Mouse (Mus musculus) liver, embryonic 14.5 days (tissue): ENCODE measurements around the gene Cpb1. TPM values are rescaled to one million over a fixed set of nuclear protein-coding genes. Genes with fewer than 3 reads are reported as not detected.

ENCODE experiments used
- ATAC-seq: fragments of 200-750 bp; cut with Nextera tagmentation; 2 replicates; pipeline ENCODE4 v1.8.0; 2017; ENCODE audit warnings: moderate number of reproducible peaks, mild to moderate bottlenecking, moderate library complexity; ENCODE audit not compliant: insufficient read depth
- DNase-seq, 3 experiments: peaks; one replicate each; pipeline ENCODE4 v3.0.0-alpha.2; 2012 to 2013; ENCODE audit warnings: low read depth in 3 of 3, low spot score in 3 of 3
- H3K27ac ChIP-seq: fragments of 300-500 bp; sonication (generic); 2 replicates; pipeline ENCODE4 v1.5.1; 2014; ENCODE audit warnings: moderate library complexity, mild to moderate bottlenecking, control low read depth, inconsistent platforms
- H3K27me3 ChIP-seq: fragments of 300-500 bp; sonication (generic); 2 replicates; pipeline ENCODE4 v1.6.1; 2014; ENCODE audit warnings: mild to moderate bottlenecking, low read length, moderate library complexity; ENCODE audit not compliant: control insufficient read depth, insufficient read depth
- H3K36me3 ChIP-seq: fragments of 300-500 bp; sonication (generic); replicated peaks from 2 replicates; pipeline ENCODE4 v1.6.1; 2014; ENCODE audit warnings: low read depth; ENCODE audit not compliant: control insufficient read depth, insufficient read depth
- H3K4me1 ChIP-seq, 2 experiments: fragments of 200-500 bp in 1 of 2; fragments of 300-500 bp in 1 of 2; sonication (generic) in 1 of 2; replicated peaks; 2 replicates each; pipeline ENCODE4 v1.6.1; 2012 to 2014; ENCODE audit warnings: antibody characterized with exemption in 1 of 2, inconsistent platforms in 1 of 2, low read length in 1 of 2; ENCODE audit not compliant: control insufficient read depth in 2 of 2, insufficient read depth in 2 of 2
- H3K4me2 ChIP-seq: fragments of 300-500 bp; sonication (generic); 2 replicates; pipeline ENCODE4 v1.6.1; 2014; ENCODE audit warnings: low read depth, mild to moderate bottlenecking, control low read depth, moderate library complexity
- H3K4me3 ChIP-seq, 2 experiments: fragments of 200-500 bp in 1 of 2; fragments of 300-500 bp in 1 of 2; sonication (generic) in 1 of 2; 2 replicates each; pipeline ENCODE4 v1.5.1; 2012 to 2014; ENCODE audit warnings: low read depth in 2 of 2, low read length in 2 of 2, mild to moderate bottlenecking in 2 of 2, control low read depth in 1 of 2, inconsistent platforms in 1 of 2, moderate library complexity in 1 of 2; ENCODE audit not compliant: insufficient read depth in 1 of 2
- H3K9ac ChIP-seq: fragments of 300-500 bp; sonication (generic); replicated peaks from 2 replicates; pipeline ENCODE4 v1.6.1; 2014; ENCODE audit warnings: mild to moderate bottlenecking, control low read depth, moderate library complexity
- H3K9me3 ChIP-seq: fragments of 300-500 bp; sonication (generic); 2 replicates; pipeline ENCODE4 v1.6.1; 2016; ENCODE audit warnings: low read length, mixed read lengths; ENCODE audit not compliant: control insufficient read depth
- CTCF ChIP-seq: IDR thresholded peaks from 2 replicates; pipeline ENCODE4 v1.5.1; 2016; ENCODE audit warnings: antibody characterized with exemption, low read depth, control low read depth
- EP300 ChIP-seq: IDR thresholded peaks from 2 replicates; pipeline ENCODE4 v1.6.1; 2016; ENCODE audit warnings: antibody characterized with exemption, low read depth
- WGBS: fragments of 180-500 bp; shearing (Covaris S2); extraction: QIAGEN DNeasy Blood & Tissue Kit; methylation state at CpG from one replicate; pipeline ENCODE4 v1.1.7; 2014; ENCODE audit not compliant: insufficient replicate concordance; 5-methylcytosine and 5-hydroxymethylcytosine counted together
- polyA plus RNA-seq, 2 experiments: library from polyadenylated mRNA; depleted of rRNA in 1 of 2; stranded (reverse) in 1 of 2; unstranded in 1 of 2; fragments of >200 nt; fragmentation: Nextera tagmentation in 1 of 2; extraction: Ambion mirVana in 1 of 2; gene quantifications; 2 replicates each; pipeline versions ENCODE4 v1.2.1 to v1.2.3; 2012 to 2014

Cpb1 gene
- polyA plus RNA-seq, 2 experiments, result 0.01 TPM; not detected in 1

- Histone ChIP-seq H3K9ac (no peak overlapping the region), H3K4me3 (no peak overlapping the region), H3K4me2 (no peak overlapping the region), H3K27me3 (no peaks in the 10 kb centered on the region), H3K36me3 (no peaks in the 10 kb centered on the region), H3K9me3 (no peaks in the 10 kb centered on the region), H3K27ac (no peak overlapping the region), H3K4me1 (no peaks in the 10 kb centered on the region)
- DNase-seq (no peak), ATAC-seq (no peak)
- TF ChIP-seq EP300 (no peak), CTCF (no peak)
- 19% methylated on average over 3 of the region's 3 CpGs for WGBS
Observed at GRCm38 (mm10) chr3:20295546-20295945, 20.0 kb upstream of the Cpb1 start.

DNA sequence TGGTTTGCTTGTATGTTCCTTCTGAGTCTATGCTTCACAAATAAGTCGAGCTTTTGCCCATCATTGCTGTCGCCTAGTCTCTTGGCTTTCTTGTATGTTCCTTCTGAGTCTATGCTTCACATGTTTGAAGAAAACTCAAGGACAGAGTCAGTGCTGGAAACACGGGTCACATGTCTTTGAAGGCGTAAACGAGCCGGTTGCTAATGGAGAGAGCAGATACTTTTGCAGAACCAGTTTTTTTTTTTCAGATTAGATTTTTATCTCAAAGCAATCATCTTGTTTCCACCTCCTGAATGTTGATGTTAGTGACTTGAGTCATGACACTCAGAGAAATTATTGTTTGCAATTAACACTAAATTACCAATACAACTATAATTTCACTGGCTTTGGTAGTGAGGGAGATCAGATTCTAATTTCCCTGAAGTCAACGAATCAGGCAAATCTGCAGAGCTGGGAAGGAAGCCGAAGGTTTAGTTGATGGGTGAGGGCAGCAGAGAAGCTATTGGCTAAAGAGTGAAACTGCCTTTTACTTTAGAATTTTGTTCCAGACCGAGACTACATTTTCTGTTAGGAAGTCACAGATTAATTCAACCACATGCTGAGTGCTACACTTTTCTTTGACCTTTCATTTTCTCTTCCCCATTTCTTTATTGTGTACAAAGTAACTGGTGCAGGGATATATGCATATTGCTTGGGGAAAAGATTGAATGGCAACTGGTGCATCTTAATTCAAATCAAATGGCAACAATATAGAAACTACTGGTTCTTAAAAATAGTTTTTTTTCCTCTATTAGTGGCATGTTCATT, 19.2 kb upstream of the Cpb1 start:
- Histone ChIP-seq H3K9me3 (no peaks in the 10 kb centered on the region), H3K36me3 (no peaks in the 10 kb centered on the region), H3K4me1 (no peaks in the 10 kb centered on the region), H3K4me3 (no peak overlapping the region), H3K27ac (no peak overlapping the region), H3K9ac (no peak overlapping the region), H3K27me3 (no peaks in the 10 kb centered on the region), H3K4me2 (no peak overlapping the region)
- WGBS, result 63% methylated on average over 9 of the region's 9 CpGs
- TF ChIP-seq EP300, result no peak
- no peak for TF ChIP-seq CTCF
- DNase-seq (no peak), ATAC-seq (no peak)

DNA sequence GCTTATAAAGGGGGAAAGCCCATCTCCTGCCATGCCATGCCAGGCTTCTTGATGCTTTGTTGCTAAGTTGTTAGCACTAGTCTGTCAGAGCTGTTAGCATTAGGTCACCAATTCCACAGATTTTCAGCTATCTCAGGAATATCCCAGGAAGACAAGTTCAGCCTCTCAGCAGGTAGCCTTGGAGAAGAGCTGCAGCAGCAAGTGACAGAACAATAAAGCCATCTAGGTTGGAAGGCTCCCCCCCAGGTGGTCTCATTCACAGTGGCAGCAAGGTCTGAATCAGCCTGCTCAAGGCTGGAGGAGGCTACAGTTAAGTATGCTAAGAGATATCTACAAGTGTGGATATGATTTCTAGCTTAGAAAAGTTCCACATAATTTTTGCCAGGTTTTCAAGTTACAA, 15.8 kb upstream of the Cpb1 start:
- TF ChIP-seq CTCF (no peak), EP300 (no peak)
- Histone ChIP-seq H3K4me1 (no peaks in the 10 kb centered on the region), H3K27ac (no peak overlapping the region), H3K4me2 (no peak overlapping the region), H3K36me3 (no peaks in the 10 kb centered on the region), H3K4me3 (no peak overlapping the region), H3K9ac (no peak overlapping the region), H3K27me3 (no peaks in the 10 kb centered on the region), H3K9me3 (no peaks in the 10 kb centered on the region)
- no peak for ATAC-seq
- DNase-seq, result no peak

- H3K27ac ChIP-seq, result no peak overlapping the region
- TF ChIP-seq CTCF (no peak), EP300 (no peak)
- H3K9ac ChIP-seq, result no peak overlapping the region
- no peaks in the 10 kb centered on the region for H3K36me3 ChIP-seq
- H3K27me3 ChIP-seq, result no peaks in the 10 kb centered on the region
- H3K4me3 ChIP-seq, result no peak overlapping the region
- no peaks in the 10 kb centered on the region for H3K9me3 ChIP-seq
- ATAC-seq (no peak), DNase-seq (no peak)
- WGBS, result 67% methylated on average over 2 of the region's 2 CpGs
- H3K4me2 ChIP-seq, result no peak overlapping the region
- no peaks in the 10 kb centered on the region for H3K4me1 ChIP-seq
Observed at GRCm38 (mm10) chr3:20288761-20289160, 13.2 kb upstream of the Cpb1 start.

GRCm38 (mm10) chr3:20281796-20282195, 6.3 kb upstream of the Cpb1 start:
- H3K36me3 ChIP-seq, result no peaks in the 10 kb centered on the region
- no peaks in the 10 kb centered on the region for H3K27me3 ChIP-seq
- no peak overlapping the region for H3K4me3 ChIP-seq
- no peak overlapping the region for H3K27ac ChIP-seq
- H3K4me1 ChIP-seq, result no peaks in the 10 kb centered on the region
- H3K9me3 ChIP-seq, result no peaks in the 10 kb centered on the region
- no peak overlapping the region for H3K4me2 ChIP-seq
- H3K9ac ChIP-seq, result no peak overlapping the region
- ATAC-seq, result no peak
- TF ChIP-seq CTCF (no peak), EP300 (no peak)
- no peak for DNase-seq
- WGBS, result 39% methylated on average over 1 of the region's 1 CpGs
